Mouse (Mus musculus) WW6 (cell line): Measurements from ENCODE around the gene Zscan25.
"Not testable (repeated sequence)": the region's sequence is repeated elsewhere in the genome, so short reads cannot be mapped to it uniquely, and the experiment has no call there.

ENCODE experiments used
- DNase-seq: peaks from one replicate; pipeline ENCODE4 v3.0.0-alpha.2; 2013; ENCODE audit warnings: low read depth, low spot score

Gene Zscan25

DNA sequence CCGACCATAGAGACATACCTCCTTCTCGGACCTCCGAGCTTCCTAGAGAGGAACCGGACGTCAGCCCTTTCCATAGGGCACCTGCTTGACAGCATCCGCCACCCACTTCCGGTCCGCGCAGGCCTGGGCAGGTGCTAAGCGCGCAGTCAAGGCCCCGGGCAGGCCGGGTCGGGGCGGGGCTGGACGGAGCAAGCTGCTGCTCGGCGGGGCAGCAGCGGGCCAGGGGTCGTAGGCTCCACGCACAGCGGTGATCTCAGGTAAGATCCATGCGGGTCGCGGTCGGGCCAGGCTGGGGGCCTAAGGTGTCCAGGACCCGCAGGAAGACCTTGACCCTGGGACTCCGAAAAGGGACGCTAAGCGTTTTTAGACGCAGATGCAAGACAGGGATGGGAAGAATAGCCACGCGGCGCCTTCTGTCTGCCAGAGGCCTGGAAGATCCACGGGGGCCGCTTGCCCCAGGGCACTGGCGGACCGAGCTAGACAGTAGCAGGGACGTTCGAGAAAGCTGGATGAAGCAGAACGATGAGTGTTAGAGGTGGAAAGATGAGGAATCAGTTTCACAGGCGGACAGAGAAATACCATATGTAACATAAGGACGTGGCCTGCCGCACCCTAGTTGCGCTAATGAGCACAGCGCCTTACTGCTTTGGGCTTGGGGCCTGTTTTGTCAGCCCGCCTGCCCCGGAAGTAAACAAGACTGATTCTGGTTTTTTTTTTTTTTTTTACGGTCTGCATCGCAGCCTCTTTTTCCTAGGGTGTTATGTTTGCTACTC, at the start of gene Zscan25:
Zscan25 (plus strand) TSS at position 130 of the 773 bp plus-strand sequence.
- DNase-seq: peak; percentile 82

DNA sequence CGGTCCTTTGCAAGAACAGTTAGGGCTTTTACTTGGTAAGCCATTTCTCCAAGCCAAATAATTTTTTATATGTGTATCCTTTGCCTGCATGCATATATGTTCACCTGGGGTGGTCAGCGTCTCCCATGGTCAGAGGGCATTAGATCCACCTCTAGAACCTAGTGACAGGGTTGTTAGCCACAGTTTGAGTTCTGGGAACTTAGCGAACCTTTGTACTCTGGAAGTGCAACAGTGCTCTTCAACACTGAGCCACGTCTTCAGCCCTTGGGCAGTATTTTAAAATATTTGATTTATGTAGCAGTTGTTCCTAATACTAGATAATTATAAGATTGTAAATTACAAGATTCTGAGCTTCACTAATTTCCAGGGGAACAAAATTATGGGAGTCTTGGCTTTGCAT, 49.7 kb upstream of the Zscan25 start:
- DNase-seq: no peak

GRCm38 (mm10) chr5:145231367-145231871, 48.9 kb upstream of the Zscan25 start, which contains the start of gene Zfp655:
TSS of gene Zfp655 (plus strand) at chr5:145231715.
- peak; percentile 95 for DNase-seq

GRCm38 (mm10) chr5:145231893-145232411, 48.3 kb upstream of the Zscan25 start:
- no peak for DNase-seq

DNA sequence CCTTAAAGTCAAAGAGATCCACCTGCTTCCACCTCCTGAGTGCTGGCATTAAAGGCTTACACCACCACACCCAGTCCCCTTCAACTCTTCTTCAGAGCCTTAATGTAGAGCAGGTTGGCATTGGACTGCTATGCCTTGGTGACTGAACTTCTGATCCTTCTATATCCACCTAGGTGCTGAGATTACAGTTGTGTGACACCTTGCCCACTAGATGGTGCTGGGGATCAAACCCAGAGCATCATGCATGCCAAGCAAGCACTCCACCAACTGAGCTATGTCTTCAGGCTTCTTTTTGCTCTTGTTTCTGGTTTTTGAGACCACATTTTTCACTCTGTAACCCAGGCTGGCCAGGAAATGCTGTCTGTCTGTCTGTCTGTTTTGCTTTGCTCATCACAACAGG, 45.7 kb upstream of the Zscan25 start:
- no peak for DNase-seq

- no peak for DNase-seq
Measured at GRCm38 (mm10) chr5:145249520-145249919, 30.8 kb upstream of the Zscan25 start.

DNA sequence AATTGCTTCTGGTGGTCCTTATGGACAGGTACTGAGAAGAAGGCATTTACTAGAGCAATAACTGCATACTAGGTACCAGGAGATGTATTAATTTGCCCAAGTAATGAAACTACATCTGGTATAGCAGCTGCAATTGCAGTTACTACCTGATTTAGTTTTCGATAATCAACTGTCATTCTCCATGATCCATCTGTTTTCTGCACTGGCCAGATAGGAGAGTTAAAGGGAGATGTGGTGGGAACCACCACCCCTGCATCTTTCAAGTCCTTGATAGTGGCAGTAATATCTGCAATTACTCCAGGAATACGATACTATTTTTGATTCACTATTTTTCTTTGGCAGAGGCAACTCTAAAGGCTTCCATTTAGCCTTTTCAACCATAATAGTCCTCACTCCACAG, 6.7 kb upstream of the Zscan25 start:
- DNase-seq: not testable (repeated sequence)

- no peak for DNase-seq
Measured at GRCm38 (mm10) chr5:145279948-145280347, 352 bp upstream of the Zscan25 start.

GRCm38 (mm10) chr5:145288382-145288781, 8.1 kb downstream of the Zscan25 start:
- no peak for DNase-seq

DNA sequence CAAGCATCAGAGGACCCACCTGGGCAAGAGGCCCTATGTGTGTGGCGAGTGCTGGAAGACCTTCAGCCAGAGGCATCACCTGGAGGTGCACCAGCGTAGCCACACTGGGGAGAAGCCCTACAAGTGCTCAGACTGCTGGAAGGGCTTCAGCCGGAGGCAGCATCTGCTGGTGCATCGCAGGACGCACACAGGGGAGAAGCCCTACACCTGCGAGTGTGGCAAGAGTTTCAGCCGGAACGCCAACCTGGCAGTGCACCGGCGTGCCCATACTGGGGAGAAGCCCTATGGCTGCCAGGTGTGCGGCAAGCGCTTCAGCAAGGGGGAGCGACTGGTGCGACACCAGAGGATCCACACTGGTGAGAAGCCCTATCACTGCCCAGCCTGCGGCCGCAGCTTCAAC, 10.4 kb downstream of the Zscan25 start:
- DNase-seq: no peak

DNA sequence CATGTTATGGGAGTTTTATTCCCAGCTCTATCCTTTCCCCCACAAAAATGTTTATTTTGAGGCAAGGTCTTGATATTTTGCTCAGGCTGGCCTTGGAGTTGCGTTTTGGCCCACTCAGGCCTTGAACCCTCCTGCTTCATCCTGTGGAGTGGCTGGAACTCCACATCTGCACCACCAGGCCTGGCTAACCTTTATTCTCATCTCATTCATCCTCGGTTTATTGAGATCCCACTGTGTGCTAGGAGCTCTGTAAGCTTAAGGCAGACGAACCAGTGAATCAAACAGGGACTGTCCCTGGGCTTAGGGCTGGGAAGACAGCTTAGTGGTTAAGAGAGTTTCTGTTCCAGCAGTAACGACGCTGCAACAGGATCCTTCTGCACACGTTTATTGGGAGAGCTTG, 12.1 kb downstream of the Zscan25 start:
- no peak for DNase-seq

DNA sequence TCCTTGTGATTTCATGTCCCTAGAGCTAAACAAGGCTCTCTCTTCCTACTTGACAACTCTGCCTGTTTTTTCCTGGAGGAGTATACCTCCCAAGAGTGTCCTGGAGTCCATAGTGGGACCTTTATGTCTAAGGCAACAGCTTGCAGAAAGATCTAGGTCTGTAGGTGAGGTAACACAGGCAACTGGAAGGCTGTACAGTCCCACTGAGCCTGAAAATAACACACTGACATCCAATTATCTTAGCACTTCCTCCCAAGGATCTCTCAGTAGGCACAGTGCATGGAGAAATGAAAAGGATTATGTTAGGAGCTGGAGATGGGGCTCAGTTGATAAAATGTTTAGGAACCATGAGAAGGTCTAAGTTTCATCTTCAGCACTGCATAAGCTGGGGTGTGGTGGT, 20.2 kb downstream of the Zscan25 start:
- DNase-seq: no peak

- not testable (repeated sequence) for DNase-seq
Measured at GRCm38 (mm10) chr5:145301796-145302195, 21.5 kb downstream of the Zscan25 start.

GRCm38 (mm10) chr5:145302424-145302823, 22.1 kb downstream of the Zscan25 start:
- no peak for DNase-seq

DNA sequence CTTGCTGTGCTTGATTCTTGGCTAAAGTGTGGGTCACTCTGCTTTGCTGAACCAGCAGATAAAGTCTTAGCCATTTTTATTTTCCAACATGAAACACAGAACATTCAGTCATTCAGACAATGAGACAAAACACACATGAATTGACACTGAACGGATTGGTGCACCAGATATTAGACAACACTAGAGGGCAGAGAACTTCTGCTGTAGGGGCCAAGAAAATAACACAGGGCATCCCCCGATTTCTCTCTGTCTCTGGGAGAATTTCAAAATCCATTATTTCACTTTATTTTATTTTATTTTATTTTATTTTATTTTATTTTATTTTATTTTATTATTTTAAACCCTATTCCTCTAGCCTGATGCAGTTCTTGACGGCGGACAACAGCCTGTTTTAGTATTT, 26.7 kb downstream of the Zscan25 start:
- not testable (repeated sequence) for DNase-seq

DNA sequence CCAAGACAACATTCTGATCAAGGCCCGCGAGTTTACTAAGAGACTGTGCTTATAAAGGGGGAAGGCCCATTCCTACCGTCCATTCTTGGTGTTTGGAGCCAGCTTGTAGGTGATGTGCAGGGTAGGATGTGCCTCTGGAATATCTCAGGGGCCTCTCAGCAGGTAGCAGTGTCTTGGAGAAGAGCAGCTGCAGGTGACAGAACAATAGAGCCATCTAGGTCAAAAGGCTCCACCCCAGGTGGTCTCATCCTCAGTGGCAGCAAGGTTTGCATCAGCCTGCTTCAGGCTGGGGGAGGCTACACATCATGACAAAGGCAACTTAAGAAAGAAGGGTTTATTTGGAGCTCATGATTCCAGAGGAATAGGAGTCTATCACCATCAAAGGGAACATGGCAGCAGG, 27.5 kb downstream of the Zscan25 start:
- not testable (repeated sequence) for DNase-seq

DNA sequence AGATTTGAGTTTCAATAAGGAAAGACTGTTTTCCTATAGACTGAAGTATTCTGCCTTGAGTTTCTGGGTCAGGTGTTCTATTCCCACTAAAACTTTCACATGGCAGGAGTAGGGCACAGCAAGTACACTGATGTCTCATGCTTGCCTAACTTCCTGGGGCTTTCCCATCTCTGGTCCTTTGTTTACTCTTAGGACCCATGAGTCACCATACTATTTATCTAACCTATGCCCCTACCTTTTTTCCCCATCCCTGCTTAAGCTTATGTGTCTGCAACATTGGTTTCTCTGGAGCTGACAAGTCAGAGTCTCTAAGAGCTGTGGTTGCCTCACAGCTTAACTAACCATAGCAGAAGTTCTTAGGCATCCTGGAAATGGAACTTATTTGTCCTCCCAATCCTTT, 33.5 kb downstream of the Zscan25 start:
- no peak for DNase-seq

DNA sequence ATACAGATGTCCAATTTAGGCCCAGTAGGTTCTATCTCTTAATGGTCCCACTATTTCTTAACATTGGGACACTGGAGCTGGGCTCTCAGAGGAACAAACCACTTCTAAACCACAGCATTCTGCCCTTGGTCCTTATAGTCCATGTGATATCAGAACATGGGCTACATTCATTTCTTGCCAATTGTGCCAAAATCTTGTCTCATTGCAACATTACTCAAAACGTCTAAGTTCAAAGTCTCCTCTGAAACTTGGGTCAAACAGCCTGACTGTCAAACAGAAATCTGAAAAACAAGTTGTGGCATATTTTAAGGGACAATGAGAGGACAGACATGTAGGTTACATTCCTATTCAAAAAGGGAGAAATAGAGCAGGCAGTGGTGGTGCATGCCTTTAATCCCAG, 36.8 kb downstream of the Zscan25 start:
- no peak for DNase-seq

- not testable (repeated sequence) for DNase-seq
Measured at GRCm38 (mm10) chr5:145338756-145339155, 58.5 kb downstream of the Zscan25 start.
